Mouse (Mus musculus) midbrain, embryonic 13.5 days (tissue): ENCODE measurements around the gene Mageb4. TPM values are rescaled to one million over a fixed set of nuclear protein-coding genes. Genes with fewer than 3 reads are reported as not detected.
"Not testable (repeated sequence)": the region's sequence is repeated elsewhere in the genome, so short reads cannot be mapped to it uniquely, and the experiment has no call there.

Experiments used
- ATAC-seq: fragments of 200-750 bp; cut with Nextera tagmentation; 2 replicates; pipeline ENCODE4 v1.8.0; 2017; ENCODE audit warnings: mild to moderate bottlenecking, moderate TSS enrichment, moderate library complexity
- H3K27ac ChIP-seq: fragments of 300-500 bp; sonication (generic); 2 replicates; pipeline ENCODE4 v1.5.1; 2015; ENCODE audit warnings: inconsistent platforms, mild to moderate bottlenecking, moderate library complexity
- H3K27me3 ChIP-seq: fragments of 300-500 bp; sonication (generic); 2 replicates; pipeline ENCODE4 v1.6.1; 2015; ENCODE audit warnings: mild to moderate bottlenecking, inconsistent platforms
- H3K36me3 ChIP-seq: fragments of 300-500 bp; sonication (generic); 2 replicates; pipeline ENCODE4 v1.6.1; 2015; ENCODE audit warnings: mild to moderate bottlenecking, inconsistent platforms
- H3K4me1 ChIP-seq: fragments of 300-500 bp; sonication (generic); replicated peaks from 2 replicates; pipeline ENCODE4 v1.6.1; 2015; ENCODE audit warnings: inconsistent platforms
- H3K4me2 ChIP-seq: fragments of 300-500 bp; sonication (generic); replicated peaks from 2 replicates; pipeline ENCODE4 v1.6.1; 2015; ENCODE audit warnings: moderate library complexity, mild to moderate bottlenecking, inconsistent platforms
- H3K4me3 ChIP-seq: fragments of 300-500 bp; sonication (generic); replicated peaks from 2 replicates; pipeline ENCODE4 v1.5.1; 2015; ENCODE audit warnings: mild to moderate bottlenecking, inconsistent platforms
- H3K9ac ChIP-seq: fragments of 300-500 bp; sonication (generic); replicated peaks from 2 replicates; pipeline ENCODE4 v1.6.1; 2015; ENCODE audit warnings: mild to moderate bottlenecking, inconsistent platforms
- H3K9me3 ChIP-seq: fragments of 300-500 bp; sonication (generic); 2 replicates; pipeline ENCODE4 v1.6.1; 2016; ENCODE audit warnings: mild to moderate bottlenecking, inconsistent platforms
- WGBS: fragments of 180-500 bp; shearing (Covaris S2); methylation state at CpG from one replicate; pipeline ENCODE4 v1.1.7; 2015; 5-methylcytosine and 5-hydroxymethylcytosine counted together
- polyA plus RNA-seq: library from polyadenylated mRNA; unstranded; fragments of >200 nt; fragmentation: Nextera tagmentation; extraction: Ambion mirVana; gene quantifications from 2 replicates; pipeline ENCODE4 v1.2.1, GENCODE M21; 2015

The Mageb4 gene
- polyA plus RNA-seq: not detected in 2 replicates

- H3K4me1 ChIP-seq, H3K4me2 ChIP-seq, ATAC-seq, H3K4me3 ChIP-seq, H3K27me3 ChIP-seq, H3K9me3 ChIP-seq, H3K36me3 ChIP-seq, H3K9ac ChIP-seq, H3K27ac ChIP-seq: not testable (repeated sequence)
- no CpG with 5 or more reads among the region's 13 CpGs for WGBS
Measured at GRCm38 (mm10) chrX:86304993-86305392, at the start of gene Mageb4. Mageb4 (minus strand) TSS chrX:86305093.

GRCm38 (mm10) chrX:86284597-86284996 lies 20.3 kb downstream of the Mageb4 start:
- not testable (repeated sequence) for H3K27ac ChIP-seq, H3K9ac ChIP-seq, H3K4me1 ChIP-seq, H3K9me3 ChIP-seq, H3K36me3 ChIP-seq, ATAC-seq, H3K4me2 ChIP-seq, H3K27me3 ChIP-seq, H3K4me3 ChIP-seq
- WGBS: 62% methylated on average over 1 of the region's 2 CpGs

- not testable (repeated sequence) for H3K36me3 ChIP-seq, H3K27me3 ChIP-seq, H3K4me1 ChIP-seq, H3K27ac ChIP-seq, ATAC-seq, H3K4me2 ChIP-seq, H3K4me3 ChIP-seq, H3K9ac ChIP-seq, H3K9me3 ChIP-seq
- no CpG with 5 or more reads among the region's 1 CpGs for WGBS
Measured at GRCm38 (mm10) chrX:86245950-86246349, 58.9 kb downstream of the Mageb4 start.

- no peaks in the 10 kb centered on the region for H3K9me3 ChIP-seq
- WGBS: 43% methylated on average over 1 of the region's 1 CpGs
- no peaks in the 10 kb centered on the region for H3K36me3 ChIP-seq
- H3K27ac ChIP-seq: no peak overlapping the region
- no peaks in the 10 kb centered on the region for H3K4me1 ChIP-seq
- no peak overlapping the region for H3K9ac ChIP-seq
- H3K4me3 ChIP-seq: no peak overlapping the region
- ATAC-seq: no peak
- H3K4me2 ChIP-seq: no peak overlapping the region
- H3K27me3 ChIP-seq: no peaks in the 10 kb centered on the region
Measured at GRCm38 (mm10) chrX:86237246-86237645, 67.6 kb downstream of the Mageb4 start.

Other genes starting within 250 kb of the Mageb4 start
- gene Nr0b1, start 113.3 kb downstream of the Mageb4 start, polyA plus RNA-seq: 0.36 and 0.43 TPM in 2 replicates